Mouse (Mus musculus) spleen, adult 2 months (tissue): ENCODE data around the gene Ccdc97.

Source experiments
- CTCF ChIP-seq: fragments of 200-500 bp; IDR thresholded peaks from 2 replicates; pipeline ENCODE4 v1.5.1; 2011; ENCODE audit warnings: mild to moderate bottlenecking, inconsistent platforms; ENCODE audit not compliant: insufficient read depth, insufficient read length, insufficient replicate concordance; ENCODE audit errors: extremely low read depth
- POLR2A ChIP-seq: fragments of 200-500 bp; IDR thresholded peaks from 2 replicates; pipeline ENCODE4 v1.6.1; 2011; ENCODE audit warnings: low read depth, low read length, inconsistent platforms

DNA sequence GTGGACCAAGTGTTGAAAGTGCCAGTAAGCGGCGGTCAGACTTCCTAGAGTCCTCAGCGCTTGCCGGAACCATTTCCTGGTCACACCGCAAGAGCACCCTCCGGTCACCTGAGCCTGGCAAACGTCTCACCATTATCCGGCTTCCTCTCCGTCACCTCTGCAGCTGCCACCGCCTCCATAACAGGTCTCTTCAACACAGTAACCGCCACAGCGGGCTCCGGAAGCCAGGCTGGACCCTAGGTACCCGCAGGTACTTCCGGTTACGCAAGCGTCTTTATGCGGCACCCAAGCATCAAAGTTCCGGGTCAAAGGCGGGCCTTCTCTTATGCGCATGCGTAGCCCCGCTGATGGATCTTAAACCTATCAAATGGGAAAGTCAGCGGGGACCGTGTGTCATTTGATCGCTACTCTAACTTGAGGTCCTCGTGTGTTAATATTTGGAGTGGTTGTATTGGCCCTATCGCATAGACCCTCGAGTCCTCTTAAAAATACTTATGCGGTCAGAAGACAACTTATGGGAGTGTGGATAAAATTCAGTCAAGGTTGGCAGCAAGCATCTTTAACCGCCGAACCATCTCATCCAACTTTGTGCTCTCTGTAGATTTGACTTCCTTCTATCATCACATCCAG, at the start of gene Ccdc97:
- TF ChIP-seq CTCF (no peak), POLR2A (peak; percentile 76; the same call in 1 of the 2 replicates)
